Mouse (Mus musculus) ovary, postnatal 14 days (tissue): ENCODE results near the gene Atp8b5.

ENCODE experiments used
- DNase-seq: peaks from one replicate; pipeline ENCODE4 v3.0.0; 2022; ENCODE audit warnings: low spot score

The Atp8b5 gene

GRCm38 (mm10) chr4:43322336-43322735 is 55.4 kb downstream of the Atp8b5 start:
- no peak for DNase-seq

GRCm38 (mm10) chr4:43327118-43327517 is 60.2 kb downstream of the Atp8b5 start:
- no peak for DNase-seq

DNA sequence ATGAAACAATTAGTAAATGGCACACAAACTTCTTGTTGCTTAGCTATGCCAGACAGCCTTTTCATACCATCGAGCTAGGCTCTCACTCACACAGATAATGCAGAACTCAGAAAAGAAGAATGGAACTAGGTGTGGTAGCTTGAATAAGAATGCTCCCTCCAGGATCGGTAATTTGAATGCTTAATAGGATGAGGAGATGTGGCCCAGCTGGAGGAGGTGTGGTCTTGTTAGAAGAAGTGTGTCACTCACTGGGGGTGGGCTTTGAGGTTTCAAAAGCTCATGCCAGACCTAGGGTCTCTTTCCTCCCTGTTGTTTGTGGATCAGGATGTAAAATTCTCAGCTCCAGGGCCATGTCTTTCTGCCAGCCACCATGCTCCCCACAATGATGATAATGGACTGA is 67.8 kb downstream of the Atp8b5 start:
- no peak for DNase-seq

- no peak for DNase-seq
Observed at GRCm38 (mm10) chr4:43336176-43336575, 69.2 kb downstream of the Atp8b5 start.

GRCm38 (mm10) chr4:43340096-43340804 is 73.3 kb downstream of the Atp8b5 start:
- DNase-seq: no peak

- DNase-seq: no peak
Observed at GRCm38 (mm10) chr4:43341276-43341891, 74.4 kb downstream of the Atp8b5 start.

DNA sequence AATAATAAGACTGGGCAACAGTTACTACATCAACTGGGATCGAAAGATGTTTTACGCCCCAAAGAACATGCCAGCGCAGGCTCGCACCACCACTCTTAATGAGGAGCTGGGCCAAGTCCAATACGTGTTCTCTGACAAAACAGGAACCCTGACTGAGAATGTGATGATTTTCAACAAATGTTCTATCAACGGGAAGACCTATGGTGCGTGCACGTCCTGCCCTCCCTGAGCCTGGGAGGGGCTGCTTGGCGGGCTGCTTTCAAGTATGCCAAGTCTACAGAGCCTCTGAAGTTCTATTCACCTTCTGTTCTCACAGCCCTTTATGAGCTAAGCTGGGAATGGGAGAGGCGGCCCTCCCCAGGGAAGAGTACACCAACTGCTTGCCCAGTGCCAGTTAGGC is 75.5 kb downstream of the Atp8b5 start:
- DNase-seq: no peak

DNA sequence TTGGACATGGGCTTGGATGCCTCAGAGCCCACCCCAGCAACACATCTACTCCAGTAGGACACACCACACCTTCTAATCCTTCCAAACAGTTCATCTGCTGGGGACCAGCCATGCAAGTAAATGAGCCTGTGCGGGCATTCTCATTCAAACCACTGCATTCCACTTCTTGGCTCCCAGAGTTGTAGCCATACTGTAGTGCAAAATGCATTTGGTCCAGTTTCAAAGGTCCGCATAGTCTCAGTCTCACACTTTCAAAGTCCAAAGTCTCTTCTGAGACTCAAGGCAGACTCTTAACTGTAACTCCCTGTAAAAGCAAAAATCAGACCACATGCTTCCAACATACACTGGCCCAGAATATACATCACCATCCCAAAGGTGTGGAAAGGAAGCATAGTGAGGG is 78.0 kb downstream of the Atp8b5 start:
- DNase-seq: no peak

GRCm38 (mm10) chr4:43349206-43349605 is 82.2 kb downstream of the Atp8b5 start:
- no peak for DNase-seq

DNA sequence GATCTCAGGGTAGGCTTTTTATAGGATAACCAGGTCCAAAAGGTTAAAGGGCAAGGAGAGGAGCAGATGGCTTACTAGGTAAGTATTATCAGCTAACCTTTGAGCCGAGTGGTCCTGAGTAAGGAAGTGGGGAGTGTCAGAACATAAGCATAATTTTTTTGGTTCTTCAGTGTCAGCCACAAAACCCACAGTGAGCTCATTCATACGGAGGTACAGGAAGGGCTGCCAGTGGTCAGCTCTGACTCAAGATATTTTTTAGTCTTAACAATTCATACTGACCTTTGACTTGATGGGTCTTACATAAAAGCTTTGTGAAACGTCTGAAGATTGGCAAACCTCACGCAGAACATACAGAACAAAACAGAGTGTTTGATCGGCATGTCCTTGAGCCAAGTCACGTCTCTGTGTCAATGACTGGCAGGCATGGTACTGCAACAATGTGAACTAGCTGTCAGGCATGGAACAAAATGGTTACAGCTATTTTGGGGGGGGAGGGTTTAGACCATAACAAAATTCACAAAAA is 83.1 kb downstream of the Atp8b5 start:
- no peak for DNase-seq

DNA sequence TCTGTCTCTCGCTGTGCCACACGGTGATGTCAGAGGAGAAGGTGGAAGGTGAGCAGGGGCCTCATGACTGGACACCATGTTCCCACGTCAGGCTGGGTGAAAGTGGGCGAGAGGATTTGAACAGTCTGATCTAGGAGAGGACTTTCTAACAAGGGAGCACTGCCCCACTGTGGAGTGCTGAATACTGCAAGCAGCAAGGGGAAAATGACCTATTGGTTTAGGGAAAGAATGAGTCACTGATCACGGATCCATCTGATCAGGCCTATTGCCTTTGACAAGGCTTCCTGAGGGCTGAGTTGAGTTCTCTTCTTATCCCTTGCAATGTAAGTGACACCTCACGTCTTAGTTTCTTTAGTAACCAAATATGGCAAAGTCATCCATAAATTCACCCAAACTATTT is 86.7 kb downstream of the Atp8b5 start:
- DNase-seq: no peak

GRCm38 (mm10) chr4:43364914-43365560 is 98.1 kb downstream of the Atp8b5 start:
- no peak for DNase-seq

- no peak for DNase-seq
Observed at GRCm38 (mm10) chr4:43367295-43367694, 100.3 kb downstream of the Atp8b5 start.

GRCm38 (mm10) chr4:43367787-43368186 is 100.8 kb downstream of the Atp8b5 start:
- no peak for DNase-seq

- DNase-seq: no peak
Observed at GRCm38 (mm10) chr4:43371406-43371805, 104.4 kb downstream of the Atp8b5 start.

- no peak for DNase-seq
Observed at GRCm38 (mm10) chr4:43372155-43372554, 105.2 kb downstream of the Atp8b5 start.

GRCm38 (mm10) chr4:43374266-43374665 is 107.3 kb downstream of the Atp8b5 start:
- no peak for DNase-seq

- DNase-seq: no peak
Observed at GRCm38 (mm10) chr4:43379601-43380000, 112.6 kb downstream of the Atp8b5 start.

DNA sequence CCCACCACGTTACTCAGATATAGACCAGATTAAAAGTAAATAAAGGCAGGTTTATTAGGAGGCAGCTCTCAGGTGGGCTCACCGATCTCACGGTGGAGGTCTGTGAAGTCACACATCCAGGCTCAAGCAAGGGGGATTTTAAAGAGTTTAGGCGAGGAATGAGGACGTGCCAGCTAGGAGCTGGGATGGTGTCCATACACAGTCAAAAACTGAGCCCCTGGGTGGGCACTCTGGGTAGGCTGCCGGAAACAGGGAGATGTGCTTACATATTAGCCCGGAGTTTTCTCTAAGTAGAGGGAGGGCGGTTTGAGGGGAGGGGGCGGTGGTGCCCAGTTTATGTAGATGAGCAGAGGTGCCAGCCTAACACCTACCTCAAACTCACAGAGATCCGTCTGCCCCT is 114.0 kb downstream of the Atp8b5 start:
- no peak for DNase-seq

- DNase-seq: peak; percentile 88
Observed at GRCm38 (mm10) chr4:43381408-43382154, 114.6 kb downstream of the Atp8b5 start, which contains the start of gene Rusc2. Rusc2 (plus strand) TSS chr4:43381979.

GRCm38 (mm10) chr4:43382155-43383020 is 115.4 kb downstream of the Atp8b5 start:
- no peak for DNase-seq
